ENCODE assay signal across 17 mouse cellular contexts in genomic region chr12:89282362-89283343, GRCm38 (mm10).
DNase-seq lines count a peak whose midpoint lies in the region; ATAC-seq and TF ChIP-seq lines count a peak whose summit lies in the region.
"Had no signal": no experiment of that assay in that cellular context is flagged by ENCODE, and none has a peak within 500 bp of the region (broad histone marks: within the 10 kb centered on the region; RNA-seq: fewer than 3 reads in every experiment).

No protein-coding gene starts in this region.

- H3K36me3 ChIP-seq in midbrain, embryonic 11.5 days (ENCODE audit: control insufficient read depth, insufficient read depth, low read length), result no peaks in the 10 kb centered on the region
- H3K36me3 ChIP-seq in midbrain, embryonic 10.5 days, result no peaks in the 10 kb centered on the region
- no peaks in the 10 kb centered on the region for H3K36me3 ChIP-seq in forebrain, postnatal 0 days (ENCODE audit: insufficient read depth)
- no peaks in the 10 kb centered on the region for H3K36me3 ChIP-seq in midbrain, embryonic 15.5 days (replicated peaks)
- H3K36me3 ChIP-seq: limb, embryonic 15.5 days; lung, embryonic 15.5 days had no signal

- WGBS in midbrain, embryonic 11.5 days, result 55% methylated on average over 6 of the region's 6 CpGs
- WGBS in midbrain, embryonic 10.5 days, result 66% methylated on average over 6 of the region's 6 CpGs
- WGBS in forebrain, postnatal 0 days, result 58% methylated on average over 6 of the region's 6 CpGs
- WGBS in midbrain, embryonic 15.5 days, result 42% methylated on average over 6 of the region's 6 CpGs

- H3K27ac ChIP-seq in midbrain, embryonic 11.5 days (ENCODE audit: low read depth, low read length), result no peak overlapping the region
- no peak overlapping the region for H3K27ac ChIP-seq in midbrain, embryonic 10.5 days (replicated peaks)
- no peak overlapping the region for H3K27ac ChIP-seq in forebrain, postnatal 0 days (ENCODE audit: low read depth, low read length)
- H3K27ac ChIP-seq in midbrain, embryonic 15.5 days, result no peak overlapping the region
- H3K27ac ChIP-seq: gastrocnemius, adult 2 months; limb, embryonic 15.5 days; lung, embryonic 15.5 days had no signal

- no peak overlapping the region for H3K4me2 ChIP-seq in midbrain, embryonic 11.5 days
- no peak overlapping the region for H3K4me2 ChIP-seq in forebrain, postnatal 0 days (ENCODE audit: low read depth)
- no peak overlapping the region for H3K4me2 ChIP-seq in midbrain, embryonic 15.5 days
- H3K4me2 ChIP-seq: limb, embryonic 15.5 days; lung, embryonic 15.5 days had no signal

- no peaks in the 10 kb centered on the region for H3K9me3 ChIP-seq in midbrain, embryonic 11.5 days (ENCODE audit: control insufficient read depth, low read length)
- H3K9me3 ChIP-seq in midbrain, embryonic 10.5 days (replicated peaks), result no peaks in the 10 kb centered on the region
- H3K9me3 ChIP-seq in forebrain, postnatal 0 days (ENCODE audit: low read length), result no peaks in the 10 kb centered on the region
- no peaks in the 10 kb centered on the region for H3K9me3 ChIP-seq in midbrain, embryonic 15.5 days
- H3K9me3 ChIP-seq: limb, embryonic 15.5 days; lung, embryonic 15.5 days had no signal

- ATAC-seq in midbrain, embryonic 11.5 days (ENCODE audit: low FRiP score), result peak; percentile 81
- peak; percentile 62 for ATAC-seq in forebrain, postnatal 0 days
- ATAC-seq in midbrain, embryonic 15.5 days (replicated peaks), result peak; percentile 69
- ATAC-seq: activated CD4-positive, CD25-positive, alpha-beta regulatory T cell, adult 4 months; CD4-positive, CD25-positive, alpha-beta regulatory T cell, adult 4 months had no signal

- no peaks in the 10 kb centered on the region for H3K4me1 ChIP-seq in midbrain, embryonic 11.5 days (ENCODE audit: control insufficient read depth, insufficient read depth, low read length)
- H3K4me1 ChIP-seq in midbrain, embryonic 10.5 days, result peaks cover 9% of the 10 kb centered on the region
- no peaks in the 10 kb centered on the region for H3K4me1 ChIP-seq in forebrain, postnatal 0 days (ENCODE audit: insufficient read depth)
- H3K4me1 ChIP-seq in midbrain, embryonic 15.5 days, result no peaks in the 10 kb centered on the region
- H3K4me1 ChIP-seq: limb, embryonic 15.5 days; lung, embryonic 15.5 days had no signal

- DNase-seq in midbrain, embryonic 11.5 days (ENCODE audit: low spot score, missing footprints), result peak; percentile 83
- no peak for DNase-seq in midbrain, embryonic 10.5 days (ENCODE audit: low spot score)
- DNase-seq in forebrain, postnatal 0 days, result peak; percentile 10
- no peak for DNase-seq in urinary bladder, postnatal 10 days (ENCODE audit: low spot score)
- no peak for DNase-seq in MN1 (ENCODE audit: low spot score)
- no peak for DNase-seq in cerebellum, adult 9-11 months
- DNase-seq: cerebellum, adult 11-12 months; gastrocnemius, adult 2 months; kidney, adult 11 months; kidney, postnatal 36 days; right cerebral cortex, postnatal 14 days had no signal

- no peak for TF ChIP-seq CTCF in forebrain, postnatal 0 days (IDR thresholded peaks at IDR 0.05; ENCODE audit: low read depth)

- H3K27me3 ChIP-seq in midbrain, embryonic 11.5 days (ENCODE audit: control insufficient read depth, insufficient read depth, low read length), result no peaks in the 10 kb centered on the region
- no peaks in the 10 kb centered on the region for H3K27me3 ChIP-seq in midbrain, embryonic 10.5 days (ENCODE audit: low read depth, poor library complexity, severe bottlenecking)
- no peaks in the 10 kb centered on the region for H3K27me3 ChIP-seq in forebrain, postnatal 0 days (ENCODE audit: insufficient read depth, low read length)
- H3K27me3 ChIP-seq in midbrain, embryonic 15.5 days (replicated peaks), result no peaks in the 10 kb centered on the region
- H3K27me3 ChIP-seq: limb, embryonic 15.5 days; lung, embryonic 15.5 days had no signal

- H3K9ac ChIP-seq in midbrain, embryonic 11.5 days (ENCODE audit: low read length), result no peak overlapping the region
- H3K9ac ChIP-seq in forebrain, postnatal 0 days, result no peak overlapping the region
- H3K9ac ChIP-seq in midbrain, embryonic 15.5 days, result no peak overlapping the region
- H3K9ac ChIP-seq: limb, embryonic 15.5 days; lung, embryonic 15.5 days had no signal

- H3K4me3 ChIP-seq in midbrain, embryonic 11.5 days (ENCODE audit: low read depth, low read length), result no peak overlapping the region
- no peak overlapping the region for H3K4me3 ChIP-seq in midbrain, embryonic 10.5 days
- H3K4me3 ChIP-seq in forebrain, postnatal 0 days (ENCODE audit: low read depth, low read length), result no peak overlapping the region
- H3K4me3 ChIP-seq in midbrain, embryonic 15.5 days, result no peak overlapping the region
- H3K4me3 ChIP-seq: erythroblast, embryonic 14.5 days; gastrocnemius, adult 2 months; limb, embryonic 15.5 days; lung, embryonic 15.5 days had no signal

Comparison
In these comparisons a context has a peak if more than half of its experiments do, and no peak if none do; other contexts are left out.
1. DNase-seq: peak in midbrain, embryonic 11.5 days (single experiment) and forebrain, postnatal 0 days (single experiment); none in midbrain, embryonic 10.5 days (single experiment), urinary bladder, postnatal 10 days (single experiment), MN1 (single experiment) and cerebellum, adult 9-11 months (single experiment).
2. Peak in every context shown above with its lines, with median percentiles within 50 percentile points of each other: ATAC-seq.